Mouse (Mus musculus) E14TG2a.4 (cell line): ENCODE measurements at regions not wholly inside any gene's neighbourhood (a gene's known extent, or its start where the extent isn't known, plus 50 kb on each side); places are given as distances from the start of the nearest gene placed in this dataset.

Experiments used
- CTCF ChIP-seq: conservative IDR thresholded peaks from 2 replicates; pipeline ENCODE4 v1.5.1; 2014; ENCODE audit warnings: low read length
- NANOG ChIP-seq: IDR thresholded peaks from 2 replicates; pipeline ENCODE4 v1.6.1; 2014; ENCODE audit warnings: borderline replicate concordance, low read length, mixed read lengths

DNA sequence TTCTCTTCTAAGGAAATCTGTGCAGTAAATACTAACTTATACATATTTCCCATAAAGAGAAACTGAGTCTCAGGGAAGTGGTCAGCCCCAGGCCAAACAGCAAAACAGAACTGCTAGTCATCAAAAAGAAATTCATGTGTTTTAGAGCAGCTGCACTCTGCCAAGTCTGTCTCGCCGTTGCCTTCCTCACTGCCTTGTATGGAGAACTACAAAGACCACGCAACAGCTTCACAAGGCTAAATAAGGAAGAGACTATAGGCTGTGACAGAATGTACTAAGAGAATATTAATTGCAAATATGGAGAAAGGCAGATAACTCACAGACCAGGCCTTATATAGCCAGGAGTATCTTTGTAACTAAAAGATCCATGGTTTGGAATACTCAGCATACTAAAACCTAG is 355.0 kb upstream of the Noct start:
- no peak for TF ChIP-seq CTCF
- TF ChIP-seq NANOG, result no peak
